Mouse (Mus musculus) embryonic facial prominence, embryonic 13.5 days (tissue): ENCODE measurements around the gene Ror1. TPM values are rescaled to one million over a fixed set of nuclear protein-coding genes. Genes with fewer than 3 reads are reported as not detected.

Experiments used
- ATAC-seq: fragments of 200-750 bp; cut with Nextera tagmentation; 2 replicates; pipeline ENCODE4 v1.8.0; 2017; ENCODE audit warnings: low read depth; ENCODE audit not compliant: insufficient number of reproducible peaks, insufficient read depth, low FRiP score, low TSS enrichment
- H3K27ac ChIP-seq: fragments of 300-500 bp; sonication (generic); 2 replicates; pipeline ENCODE4 v1.5.1; 2015; ENCODE audit warnings: moderate library complexity, mild to moderate bottlenecking, inconsistent platforms
- H3K27me3 ChIP-seq: fragments of 300-500 bp; sonication (generic); 2 replicates; pipeline ENCODE4 v1.6.1; 2015; ENCODE audit warnings: mild to moderate bottlenecking, inconsistent platforms
- H3K36me3 ChIP-seq: fragments of 300-500 bp; sonication (generic); 2 replicates; pipeline ENCODE4 v1.6.1; 2015; ENCODE audit warnings: mild to moderate bottlenecking, inconsistent platforms
- H3K4me1 ChIP-seq: fragments of 300-500 bp; sonication (generic); 2 replicates; pipeline ENCODE4 v1.6.1; 2015; ENCODE audit warnings: inconsistent platforms
- H3K4me2 ChIP-seq: fragments of 300-500 bp; sonication (generic); 2 replicates; pipeline ENCODE4 v1.6.1; 2015; ENCODE audit warnings: moderate library complexity, mild to moderate bottlenecking, inconsistent platforms
- H3K4me3 ChIP-seq: fragments of 300-500 bp; sonication (generic); 2 replicates; pipeline ENCODE4 v1.5.1; 2015; ENCODE audit warnings: mild to moderate bottlenecking, inconsistent platforms
- H3K9ac ChIP-seq: fragments of 300-500 bp; sonication (generic); 2 replicates; pipeline ENCODE4 v1.6.1; 2015; ENCODE audit warnings: mild to moderate bottlenecking, inconsistent platforms
- H3K9me3 ChIP-seq: fragments of 300-500 bp; sonication (generic); 2 replicates; pipeline ENCODE4 v1.6.1; 2016; ENCODE audit warnings: inconsistent platforms
- WGBS: fragments of 180-500 bp; shearing (Covaris S2); methylation state at CpG from one replicate; pipeline ENCODE4 v1.1.7; 2015; ENCODE audit warnings: mixed read lengths; 5-methylcytosine and 5-hydroxymethylcytosine counted together
- polyA plus RNA-seq: library from polyadenylated mRNA; unstranded; fragments of >200 nt; fragmentation: Nextera tagmentation; extraction: Ambion mirVana; gene quantifications from 2 replicates; pipeline ENCODE4 v1.2.1, GENCODE M21; 2015

Ror1 gene
- polyA plus RNA-seq, 1 experiment from 2014 or later = 10.7 TPM

GRCm38 (mm10) chr4:100166871-100167270, 71.3 kb downstream of the Ror1 start:
- 60% methylated on average over 3 of the region's 3 CpGs for WGBS
- Histone ChIP-seq H3K4me3 (no peak overlapping the region), H3K9me3 (no peaks in the 10 kb centered on the region), H3K4me2 (no peak overlapping the region), H3K9ac (no peak overlapping the region), H3K27me3 (no peaks in the 10 kb centered on the region), H3K27ac (no peak overlapping the region), H3K36me3 (no peaks in the 10 kb centered on the region), H3K4me1 (peaks cover 40% of the 10 kb centered on the region)
- ATAC-seq = no peak

- Histone ChIP-seq H3K27ac (peak overlapping the region; percentile 70), H3K4me1 (peaks cover 40% of the 10 kb centered on the region), H3K4me3 (peak overlapping the region; percentile 31; the same call in 1 of the 2 replicates), H3K9ac (no peak overlapping the region), H3K4me2 (peak overlapping the region; percentile 52), H3K9me3 (no peaks in the 10 kb centered on the region), H3K27me3 (no peaks in the 10 kb centered on the region), H3K36me3 (no peaks in the 10 kb centered on the region)
- whole genome bisulfite sequencing = 45% methylated on average over 5 of the region's 5 CpGs
- ATAC-seq = no peak
Observed at GRCm38 (mm10) chr4:100169683-100170082, 74.1 kb downstream of the Ror1 start.

GRCm38 (mm10) chr4:100170161-100170650, 74.6 kb downstream of the Ror1 start:
- Histone ChIP-seq H3K27me3 (no peaks in the 10 kb centered on the region), H3K9me3 (no peaks in the 10 kb centered on the region), H3K4me1 (peaks cover 40% of the 10 kb centered on the region), H3K9ac (no peak overlapping the region), H3K4me2 (peak overlapping the region; percentile 52), H3K27ac (peak overlapping the region; percentile 70), H3K4me3 (peak overlapping the region; percentile 31), H3K36me3 (no peaks in the 10 kb centered on the region)
- peak; percentile 69 for ATAC-seq
- WGBS = 6% methylated on average over 14 of the region's 14 CpGs

- peaks cover 39% of the 10 kb centered on the region for H3K4me1 ChIP-seq
- peak overlapping the region; percentile 31; the same call in 1 of the 2 replicates for H3K4me3 ChIP-seq
- no peaks in the 10 kb centered on the region for H3K36me3 ChIP-seq
- H3K27me3 ChIP-seq = no peaks in the 10 kb centered on the region
- 29% methylated on average over 5 of the region's 5 CpGs for WGBS
- ATAC-seq = no peak
- peak overlapping the region; percentile 70 for H3K27ac ChIP-seq
- peak overlapping the region; percentile 52 for H3K4me2 ChIP-seq
- H3K9me3 ChIP-seq = no peaks in the 10 kb centered on the region
- 0 out of 2 replicates have a peak overlapping the region, but pooled peaks have one; percentile 41 for H3K9ac ChIP-seq
Observed at GRCm38 (mm10) chr4:100170743-100171142, 75.2 kb downstream of the Ror1 start.

GRCm38 (mm10) chr4:100171483-100171898, 75.9 kb downstream of the Ror1 start:
- Histone ChIP-seq H3K27ac (no peak overlapping the region), H3K4me3 (no peak overlapping the region), H3K9me3 (no peaks in the 10 kb centered on the region), H3K9ac (0 out of 2 replicates have a peak overlapping the region, but pooled peaks have one; percentile 41), H3K27me3 (no peaks in the 10 kb centered on the region), H3K36me3 (no peaks in the 10 kb centered on the region), H3K4me2 (no peak overlapping the region), H3K4me1 (peaks cover 36% of the 10 kb centered on the region)
- 43% methylated on average over 5 of the region's 5 CpGs for WGBS
- ATAC-seq = no peak

GRCm38 (mm10) chr4:100175594-100175993, 80.0 kb downstream of the Ror1 start:
- H3K27ac ChIP-seq = no peak overlapping the region
- 89% methylated on average over 7 of the region's 7 CpGs for WGBS
- H3K9ac ChIP-seq = no peak overlapping the region
- ATAC-seq = no peak
- H3K27me3 ChIP-seq = no peaks in the 10 kb centered on the region
- H3K9me3 ChIP-seq = no peaks in the 10 kb centered on the region
- no peaks in the 10 kb centered on the region for H3K36me3 ChIP-seq
- no peak overlapping the region for H3K4me2 ChIP-seq
- no peak overlapping the region for H3K4me3 ChIP-seq
- H3K4me1 ChIP-seq = peaks cover 15% of the 10 kb centered on the region

- H3K9me3 ChIP-seq = no peaks in the 10 kb centered on the region
- no peak overlapping the region for H3K27ac ChIP-seq
- no peak overlapping the region for H3K4me2 ChIP-seq
- peaks cover 6% of the 10 kb centered on the region; the same call in 1 of the 2 replicates for H3K4me1 ChIP-seq
- no peak overlapping the region for H3K4me3 ChIP-seq
- 91% methylated on average over 3 of the region's 3 CpGs for WGBS
- no peak overlapping the region for H3K9ac ChIP-seq
- H3K27me3 ChIP-seq = no peaks in the 10 kb centered on the region
- no peak for ATAC-seq
- H3K36me3 ChIP-seq = no peaks in the 10 kb centered on the region
Observed at GRCm38 (mm10) chr4:100178316-100178715, 82.7 kb downstream of the Ror1 start.

GRCm38 (mm10) chr4:100181676-100182075, 86.1 kb downstream of the Ror1 start:
- Histone ChIP-seq H3K9ac (no peak overlapping the region), H3K27ac (no peak overlapping the region), H3K9me3 (no peaks in the 10 kb centered on the region), H3K27me3 (no peaks in the 10 kb centered on the region), H3K4me2 (no peak overlapping the region), H3K4me1 (peaks cover 6% of the 10 kb centered on the region; the same call in 1 of the 2 replicates), H3K4me3 (no peak overlapping the region), H3K36me3 (no peaks in the 10 kb centered on the region)
- WGBS = 72% methylated on average over 5 of the region's 5 CpGs
- no peak for ATAC-seq

- Histone ChIP-seq H3K9ac (no peak overlapping the region), H3K27ac (no peak overlapping the region), H3K4me3 (no peak overlapping the region), H3K4me2 (no peak overlapping the region), H3K27me3 (no peaks in the 10 kb centered on the region), H3K36me3 (no peaks in the 10 kb centered on the region), H3K4me1 (peaks cover 13% of the 10 kb centered on the region), H3K9me3 (no peaks in the 10 kb centered on the region)
- ATAC-seq = no peak
- WGBS = 70% methylated on average over 8 of the region's 8 CpGs
Observed at GRCm38 (mm10) chr4:100186781-100187180, 91.2 kb downstream of the Ror1 start.

- Histone ChIP-seq H3K27me3 (no peaks in the 10 kb centered on the region), H3K4me2 (no peak overlapping the region), H3K9me3 (no peaks in the 10 kb centered on the region), H3K4me1 (peaks cover 13% of the 10 kb centered on the region), H3K9ac (no peak overlapping the region), H3K4me3 (no peak overlapping the region), H3K27ac (peak overlapping the region; percentile 49; the same call in 1 of the 2 replicates), H3K36me3 (no peaks in the 10 kb centered on the region)
- no peak for ATAC-seq
- 33% methylated on average over 6 of the region's 6 CpGs for WGBS
Observed at GRCm38 (mm10) chr4:100187563-100188200, 92.1 kb downstream of the Ror1 start.

- Histone ChIP-seq H3K4me2 (no peak overlapping the region), H3K27ac (peak overlapping the region; percentile 49; the same call in 1 of the 2 replicates), H3K36me3 (no peaks in the 10 kb centered on the region), H3K4me1 (peaks cover 13% of the 10 kb centered on the region), H3K27me3 (no peaks in the 10 kb centered on the region), H3K4me3 (no peak overlapping the region), H3K9ac (peak overlapping the region; percentile 27; the same call in 1 of the 2 replicates), H3K9me3 (no peaks in the 10 kb centered on the region)
- WGBS = 35% methylated on average over 4 of the region's 4 CpGs
- no peak for ATAC-seq
Observed at GRCm38 (mm10) chr4:100188201-100188699, 92.7 kb downstream of the Ror1 start.

GRCm38 (mm10) chr4:100191483-100191882, 95.9 kb downstream of the Ror1 start:
- Histone ChIP-seq H3K27me3 (no peaks in the 10 kb centered on the region), H3K9ac (no peak overlapping the region), H3K27ac (no peak overlapping the region), H3K9me3 (no peaks in the 10 kb centered on the region), H3K4me3 (no peak overlapping the region), H3K4me2 (no peak overlapping the region), H3K36me3 (no peaks in the 10 kb centered on the region), H3K4me1 (peaks cover 18% of the 10 kb centered on the region)
- 89% methylated on average over 6 of the region's 6 CpGs for WGBS
- ATAC-seq = no peak
